Mouse (Mus musculus) midbrain, embryonic 12.5 days (tissue): Measurements from ENCODE around the gene Serinc2. TPM values are rescaled to one million over a fixed set of nuclear protein-coding genes. Genes with fewer than 3 reads are reported as not detected.

Source experiments
- ATAC-seq: fragments of 200-750 bp; cut with Nextera tagmentation; 2 replicates; pipeline ENCODE4 v1.8.0; 2017; ENCODE audit warnings: low read depth, moderate TSS enrichment, moderate library complexity; ENCODE audit not compliant: low FRiP score
- H3K27ac ChIP-seq: fragments of 300-500 bp; sonication (generic); replicated peaks from 2 replicates; pipeline ENCODE4 v1.5.1; 2016; ENCODE audit warnings: mild to moderate bottlenecking
- H3K27me3 ChIP-seq: fragments of 300-500 bp; sonication (generic); 2 replicates; pipeline ENCODE4 v1.6.1; 2016; ENCODE audit warnings: mild to moderate bottlenecking
- H3K36me3 ChIP-seq: fragments of 300-500 bp; sonication (generic); 2 replicates; pipeline ENCODE4 v1.6.1; 2016
- H3K4me1 ChIP-seq: fragments of 300-500 bp; sonication (generic); 2 replicates; pipeline ENCODE4 v1.6.1; 2016
- H3K4me2 ChIP-seq: fragments of 300-500 bp; sonication (generic); replicated peaks from 2 replicates; pipeline ENCODE4 v1.6.1; 2016; ENCODE audit warnings: mild to moderate bottlenecking, moderate library complexity
- H3K4me3 ChIP-seq: fragments of 300-500 bp; sonication (generic); 2 replicates; pipeline ENCODE4 v1.5.1; 2016; ENCODE audit warnings: mild to moderate bottlenecking
- H3K9ac ChIP-seq: fragments of 300-500 bp; sonication (generic); replicated peaks from 2 replicates; pipeline ENCODE4 v1.6.1; 2016; ENCODE audit warnings: mild to moderate bottlenecking, moderate library complexity
- H3K9me3 ChIP-seq: fragments of 300-500 bp; sonication (generic); 2 replicates; pipeline ENCODE4 v1.6.1; 2016; ENCODE audit warnings: mild to moderate bottlenecking
- WGBS: fragments of 180-500 bp; shearing (Covaris S2); methylation state at CpG from one replicate; pipeline ENCODE4 v1.1.7; 2016; 5-methylcytosine and 5-hydroxymethylcytosine counted together
- polyA plus RNA-seq: library from polyadenylated mRNA; unstranded; fragments of >200 nt; fragmentation: Nextera tagmentation; extraction: Ambion mirVana; gene quantifications from 2 replicates; pipeline ENCODE4 v1.2.1, GENCODE M21; 2016

The Serinc2 gene
- polyA plus RNA-seq, 1 experiment from 2014 or later: 66.3 TPM

DNA sequence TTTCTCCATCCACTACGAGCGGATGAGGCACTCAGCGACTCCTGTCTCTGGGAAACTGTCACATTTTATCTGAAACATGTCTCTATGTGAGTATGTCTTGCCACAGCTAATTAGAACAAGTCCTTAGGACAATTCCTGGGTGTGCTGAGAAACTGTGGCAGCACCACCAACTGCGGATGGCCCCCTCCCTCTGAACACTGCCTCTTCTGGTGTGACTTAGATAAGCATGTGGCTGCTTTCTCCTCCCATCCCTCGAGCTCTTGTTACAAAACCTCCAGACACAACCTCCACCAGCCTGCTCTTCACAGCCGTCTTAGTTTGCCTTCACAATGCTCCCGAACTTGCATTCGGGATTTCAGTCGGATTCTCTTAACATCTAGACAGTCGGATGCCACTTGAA is 65.1 kb downstream of the Serinc2 start:
- Histone ChIP-seq H3K36me3 (no peaks in the 10 kb centered on the region), H3K4me2 (no peak overlapping the region), H3K27me3 (no peaks in the 10 kb centered on the region; the same call in 1 of the 2 replicates), H3K27ac (no peak overlapping the region), H3K4me1 (no peaks in the 10 kb centered on the region), H3K9ac (no peak overlapping the region), H3K9me3 (no peaks in the 10 kb centered on the region), H3K4me3 (no peak overlapping the region)
- no peak for ATAC-seq
- WGBS: 80% methylated on average over 10 of the region's 10 CpGs

DNA sequence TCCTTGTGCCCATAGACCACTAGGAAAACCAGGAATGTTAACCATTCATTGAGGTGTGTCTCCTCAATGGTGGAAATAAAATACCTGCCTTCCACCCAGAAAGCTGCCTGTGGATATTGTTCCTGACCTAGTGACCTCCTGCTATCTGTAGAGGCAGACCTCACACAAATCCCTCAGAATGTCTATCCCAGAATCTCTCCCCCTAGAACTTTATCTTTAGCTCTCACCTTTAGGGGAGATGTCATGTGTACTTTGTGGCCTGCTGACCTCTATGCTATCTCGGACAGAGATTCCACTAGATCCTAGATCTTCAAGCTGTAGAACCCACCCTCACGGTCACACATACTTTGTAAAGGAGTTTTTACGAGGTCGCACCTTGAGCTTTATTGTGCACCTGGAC is 65.8 kb downstream of the Serinc2 start:
- ATAC-seq: no peak
- H3K4me2 ChIP-seq: no peak overlapping the region
- no peak overlapping the region for H3K4me3 ChIP-seq
- no peaks in the 10 kb centered on the region for H3K9me3 ChIP-seq
- H3K4me1 ChIP-seq: no peaks in the 10 kb centered on the region
- H3K27ac ChIP-seq: no peak overlapping the region
- H3K27me3 ChIP-seq: no peaks in the 10 kb centered on the region; the same call in 1 of the 2 replicates
- WGBS: 93% methylated on average over 4 of the region's 4 CpGs
- H3K36me3 ChIP-seq: no peaks in the 10 kb centered on the region
- H3K9ac ChIP-seq: no peak overlapping the region

DNA sequence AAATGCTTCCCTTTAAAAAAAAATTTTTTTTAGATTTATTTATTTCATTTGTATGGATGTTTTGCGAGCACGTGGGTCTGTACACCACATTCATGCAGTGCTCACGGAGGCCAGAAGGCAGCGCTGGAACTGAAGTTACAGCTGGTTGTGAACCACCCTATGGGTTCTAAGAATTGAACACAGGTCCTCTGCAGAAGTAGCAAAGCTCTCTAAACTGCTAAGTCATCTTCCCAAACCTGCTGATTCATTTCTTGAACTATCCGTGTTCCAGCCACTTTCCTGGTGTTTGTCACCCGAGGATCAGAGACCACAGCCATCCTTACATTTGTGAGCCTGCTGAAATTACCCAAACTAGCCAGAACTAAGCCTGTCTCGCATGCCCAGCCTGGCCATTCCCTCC is 66.6 kb downstream of the Serinc2 start:
- H3K9me3 ChIP-seq: peaks cover 4% of the 10 kb centered on the region; the same call in 1 of the 2 replicates
- no peak overlapping the region for H3K9ac ChIP-seq
- ATAC-seq: no peak
- no peaks in the 10 kb centered on the region for H3K4me1 ChIP-seq
- H3K36me3 ChIP-seq: no peaks in the 10 kb centered on the region
- no peaks in the 10 kb centered on the region; the same call in 1 of the 2 replicates for H3K27me3 ChIP-seq
- H3K4me2 ChIP-seq: no peak overlapping the region
- no peak overlapping the region for H3K27ac ChIP-seq
- 79% methylated on average over 7 of the region's 7 CpGs for WGBS
- H3K4me3 ChIP-seq: no peak overlapping the region

DNA sequence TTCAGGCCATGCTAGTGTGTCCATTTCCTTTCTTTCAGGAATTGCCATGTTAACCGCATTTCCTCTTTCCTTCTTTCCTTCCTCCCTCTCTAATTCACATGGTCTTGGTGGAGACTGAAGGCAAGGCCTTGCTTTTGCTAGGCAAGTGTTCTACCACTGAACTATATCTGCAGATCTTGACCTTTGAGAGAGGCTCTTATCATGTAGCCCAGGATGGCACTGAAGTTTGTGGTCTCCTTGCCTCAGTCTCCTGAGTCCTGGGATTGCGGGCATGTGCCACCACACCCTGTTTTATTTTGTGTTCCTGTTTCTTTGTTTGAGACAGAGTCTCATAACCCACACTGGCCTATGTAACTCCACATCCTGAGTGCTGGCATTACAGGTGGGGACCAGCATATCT is 67.1 kb downstream of the Serinc2 start:
- Histone ChIP-seq H3K9me3 (peaks cover 7% of the 10 kb centered on the region), H3K4me3 (no peak overlapping the region), H3K36me3 (no peaks in the 10 kb centered on the region), H3K4me2 (no peak overlapping the region), H3K9ac (no peak overlapping the region), H3K4me1 (no peaks in the 10 kb centered on the region), H3K27me3 (no peaks in the 10 kb centered on the region; the same call in 1 of the 2 replicates), H3K27ac (no peak overlapping the region)
- no peak for ATAC-seq
- WGBS: 97% methylated on average over 2 of the region's 2 CpGs

Other genes starting within 250 kb of the Serinc2 start
- gene Col16a1, start 231.4 kb downstream of the Serinc2 start, polyA plus RNA-seq: 21.0 and 28.9 TPM in 2 replicates
- gene Pef1, start 176.6 kb downstream of the Serinc2 start, polyA plus RNA-seq: 65.3 and 68.4 TPM in 2 replicates
- gene Hcrtr1, start 139.8 kb downstream of the Serinc2 start, polyA plus RNA-seq: 0.47 and 0.48 TPM in 2 replicates
- 4.8 and 7.9 TPM in 2 replicates for gene Tinagl1, start 104.1 kb downstream of the Serinc2 start, polyA plus RNA-seq
- not detected in 2 replicates for gene Gm853, start 56.8 kb downstream of the Serinc2 start, polyA plus RNA-seq
- 28.9 and 31.8 TPM in 2 replicates for gene Fabp3, start 29.4 kb upstream of the Serinc2 start, polyA plus RNA-seq
- gene Gm10570, start 29.5 kb upstream of the Serinc2 start, polyA plus RNA-seq: 0.51 TPM in 1 of 2 replicates, not detected in the other
- gene Zcchc17, start 80.7 kb upstream of the Serinc2 start, polyA plus RNA-seq: 70.4 and 71.7 TPM in 2 replicates
- gene Snrnp40, start 80.9 kb upstream of the Serinc2 start, polyA plus RNA-seq: 182 and 183 TPM in 2 replicates